Mouse (Mus musculus) spleen, adult 18-20 months (tissue): ENCODE results near the gene Zfp612.

Experiments used
- DNase-seq, 2 experiments: peaks; one replicate each; pipeline ENCODE4 v3.0.0; 2022; ENCODE audit warnings: mixed read lengths in 2 of 2

Gene Zfp612

GRCm38 (mm10) chr8:110135515-110135914, 56.0 kb downstream of the Zfp612 start:
- DNase-seq, result no peak

DNA sequence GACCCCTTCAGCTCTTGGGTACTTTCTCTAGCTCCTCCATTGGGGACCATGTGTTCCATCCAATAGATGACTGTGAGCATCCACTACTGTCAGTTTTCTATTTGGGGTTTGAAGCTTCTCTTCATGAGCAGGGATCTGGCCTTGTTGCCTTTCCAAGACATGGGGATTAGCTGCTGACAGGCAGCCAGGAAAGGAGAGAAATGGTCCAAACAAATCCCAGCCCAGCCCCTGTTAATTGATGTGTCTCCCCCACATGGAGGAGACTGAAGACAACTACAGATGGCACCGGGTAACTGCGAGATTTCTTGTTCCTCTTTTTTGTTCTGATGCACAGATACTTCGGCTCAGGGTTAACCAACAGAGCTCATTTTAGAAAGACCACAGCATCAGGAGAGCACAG, 60.6 kb downstream of the Zfp612 start:
- DNase-seq, result no peak

- DNase-seq, result no peak
Observed at GRCm38 (mm10) chr8:110140770-110141169, 61.2 kb downstream of the Zfp612 start.
